Mouse (Mus musculus) CD4-positive helper T cell, adult 2 months (primary cell): Measurements from ENCODE around the gene Gm36079.
"Not testable (repeated sequence)": the region's sequence is repeated elsewhere in the genome, so short reads cannot be mapped to it uniquely, and the experiment has no call there.

Experiments
- DNase-seq: peaks from one replicate; pipeline ENCODE4 v3.0.0-alpha.2; 2012; ENCODE audit warnings: low read depth, missing footprints, low spot score

Gm36079 gene

DNA sequence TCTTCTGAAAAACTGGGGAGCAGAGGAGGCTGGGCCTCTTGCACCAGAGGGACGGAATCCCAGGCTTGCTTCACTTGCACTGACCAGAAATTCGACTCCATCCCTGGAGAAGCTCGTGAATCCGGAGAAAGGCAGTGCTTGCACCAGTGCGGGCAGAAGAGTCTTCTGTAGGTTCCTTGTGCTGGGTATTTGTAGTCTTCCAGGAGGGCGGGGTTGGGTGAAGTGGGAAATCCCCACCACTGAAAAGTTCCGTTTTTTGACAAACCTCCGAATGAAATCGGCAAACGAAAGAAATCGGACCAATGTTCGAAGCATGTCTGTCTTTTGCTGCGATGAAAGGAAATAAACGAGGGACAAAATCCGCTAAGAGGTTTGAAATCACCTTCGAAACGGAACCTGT, at the start of gene Gm36079:
Gm36079 (minus strand) TSS at position 101 of the 400 bp plus-strand sequence.
- not testable (repeated sequence) for DNase-seq

- DNase-seq, result not testable (repeated sequence)
These were observed 44.1 kb upstream of the Gm36079 start for GRCm38 (mm10) chr13:120070878-120071277.

DNA sequence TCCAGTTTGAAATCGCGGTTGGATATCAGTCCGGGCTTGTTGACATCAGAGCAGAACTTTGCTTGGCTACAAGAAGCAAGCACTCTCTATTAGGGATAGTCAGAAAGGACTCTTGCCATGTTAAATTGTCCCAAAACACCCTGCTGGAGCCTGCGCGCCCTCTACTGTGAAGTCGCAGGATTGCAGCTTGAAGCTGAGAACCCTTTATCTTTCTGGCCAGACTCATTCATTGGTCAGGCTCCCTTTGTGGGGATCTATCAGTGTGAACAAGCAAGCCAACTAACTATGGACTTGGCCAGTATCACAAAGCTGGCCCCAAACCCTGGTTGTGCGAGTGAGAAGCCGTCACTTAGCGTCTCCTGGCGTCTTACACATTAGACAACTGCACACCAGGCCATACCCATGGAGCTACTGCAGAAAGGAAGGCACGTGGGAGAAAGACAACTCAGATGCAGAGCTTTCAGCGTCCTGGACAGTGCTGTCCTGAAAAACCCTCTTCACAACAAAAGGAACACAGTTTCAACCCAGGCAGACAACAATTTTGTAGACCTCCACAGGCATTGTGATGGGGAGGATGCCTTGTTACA, 43.3 kb upstream of the Gm36079 start:
- DNase-seq, result not testable (repeated sequence)

DNA sequence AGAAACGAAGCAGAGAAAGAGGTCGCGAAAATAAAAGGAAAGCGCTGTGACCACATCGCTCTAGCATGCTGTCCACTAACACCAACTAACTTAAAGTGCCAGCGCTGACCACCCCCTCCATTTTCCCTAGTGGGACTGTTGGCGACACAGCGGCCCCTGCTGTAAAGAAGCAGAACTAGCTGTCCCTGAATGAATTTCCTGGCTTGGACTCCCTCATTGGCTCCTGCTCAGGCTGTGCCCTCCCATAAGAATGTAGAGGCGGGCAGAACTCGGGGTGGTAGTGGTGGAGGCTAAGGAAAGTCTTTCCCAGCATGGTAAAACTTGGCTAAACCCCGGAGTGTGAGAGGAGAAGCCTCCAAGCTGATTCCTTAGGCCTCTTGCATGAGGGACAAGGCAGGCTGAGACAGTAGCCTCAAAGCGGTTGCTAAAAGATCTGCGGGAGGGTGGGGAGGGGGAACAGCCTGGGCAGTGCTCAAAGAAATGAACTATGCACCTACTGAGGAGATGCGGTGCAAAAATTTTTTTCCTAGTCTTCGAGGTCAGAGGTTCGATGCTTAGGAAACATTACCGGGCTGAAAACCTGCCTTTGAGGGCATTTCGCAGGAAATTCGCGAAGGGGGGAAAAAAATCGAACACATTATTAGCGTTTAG, 36.8 kb upstream of the Gm36079 start:
- DNase-seq, result not testable (repeated sequence)

GRCm38 (mm10) chr13:120062903-120063302, 36.1 kb upstream of the Gm36079 start:
- DNase-seq, result not testable (repeated sequence)

- not testable (repeated sequence) for DNase-seq
These were observed 25.3 kb upstream of the Gm36079 start, which contains the start of gene Gm21188 for GRCm38 (mm10) chr13:120052085-120052484. Gm21188 (minus strand) TSS chr13:120052194.

DNA sequence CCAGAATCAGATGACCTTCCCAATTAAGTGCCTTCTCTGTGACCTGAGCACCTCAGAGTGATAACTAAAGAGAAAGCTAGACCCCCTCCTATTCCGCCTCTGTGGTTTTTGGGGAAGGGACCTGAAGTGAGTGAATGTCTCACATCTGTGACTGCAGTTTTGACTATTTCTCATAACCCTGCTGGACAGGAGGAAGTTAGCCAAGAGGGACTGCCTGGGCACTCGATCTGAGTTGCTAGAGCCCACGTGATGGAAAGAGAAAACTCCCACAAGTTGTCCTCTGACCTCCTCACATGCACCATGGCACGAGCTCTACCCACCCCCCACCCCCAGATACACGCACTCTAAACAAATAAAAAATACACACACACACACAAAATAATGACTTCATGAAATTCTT, 21.8 kb upstream of the Gm36079 start:
- DNase-seq, result not testable (repeated sequence)

- not testable (repeated sequence) for DNase-seq
These were observed 21.4 kb upstream of the Gm36079 start for GRCm38 (mm10) chr13:120048186-120048585.

DNA sequence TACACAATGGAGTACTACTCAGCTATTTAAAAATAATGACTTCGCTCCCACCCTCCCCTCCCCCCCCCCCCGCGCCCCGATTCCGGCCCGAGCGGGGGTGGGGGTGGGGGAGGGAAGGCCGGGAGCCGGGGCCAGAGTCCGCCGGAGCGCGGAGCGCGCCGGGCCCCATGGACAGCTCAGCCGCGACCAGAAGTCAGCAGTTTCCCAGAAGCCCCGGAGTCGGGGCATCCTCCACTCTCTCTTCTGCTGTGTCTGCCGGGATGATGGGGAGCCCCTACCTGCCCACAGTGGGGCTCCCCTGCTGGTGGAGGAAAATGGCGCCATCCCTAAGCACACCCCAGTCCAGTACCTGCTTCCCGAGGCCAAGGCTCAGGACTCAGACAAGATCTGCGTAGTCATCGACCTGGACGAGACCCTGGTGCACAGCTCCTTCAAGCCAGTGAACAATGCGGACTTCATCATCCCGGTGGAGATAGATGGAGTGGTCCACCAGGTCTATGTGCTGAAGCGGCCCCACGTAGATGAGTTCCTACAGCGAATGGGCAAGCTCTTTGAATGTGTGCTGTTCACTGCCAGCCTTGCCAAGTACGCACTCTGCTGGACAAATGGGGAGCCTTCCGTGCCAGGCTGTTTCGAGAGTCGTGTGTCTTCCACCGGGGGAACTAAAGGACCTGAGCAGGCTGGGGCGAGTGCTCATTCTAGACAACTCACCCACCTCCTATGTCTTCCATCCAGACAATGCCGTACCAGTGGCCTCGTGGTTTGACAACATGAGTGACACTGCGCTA, 19.8 kb upstream of the Gm36079 start:
- peak; percentile 0 for DNase-seq

- not testable (repeated sequence) for DNase-seq
These were observed 14.3 kb upstream of the Gm36079 start for GRCm38 (mm10) chr13:120041145-120041544.

- DNase-seq, result peak; percentile 0
These were observed 11.1 kb upstream of the Gm36079 start for GRCm38 (mm10) chr13:120037881-120038280.

DNA sequence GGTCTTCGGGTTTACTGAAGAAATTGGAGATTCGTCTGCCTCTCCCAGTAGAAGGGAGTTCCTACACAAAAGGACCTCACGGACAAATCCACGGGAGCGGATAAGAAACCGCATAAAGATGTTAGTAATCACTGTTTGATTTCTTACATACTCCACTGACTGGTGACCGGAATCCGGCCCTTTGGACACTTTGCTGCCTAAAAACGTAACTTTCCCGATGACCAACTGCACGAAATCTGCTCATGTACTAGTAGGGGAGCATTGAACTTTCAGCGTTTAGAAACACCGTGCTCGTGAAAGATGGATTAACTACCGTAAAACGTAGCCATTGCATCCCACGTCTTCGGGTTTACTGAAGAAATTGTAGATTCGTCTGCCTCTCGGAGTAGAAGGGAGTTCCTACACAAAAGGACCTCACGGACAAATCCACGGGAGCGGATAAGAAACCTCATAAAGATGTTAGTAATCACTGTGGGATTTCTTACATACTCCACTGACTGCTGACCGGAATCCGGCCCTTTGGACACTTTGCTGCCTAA, 9.8 kb upstream of the Gm36079 start:
- peak; percentile 4 for DNase-seq

DNA sequence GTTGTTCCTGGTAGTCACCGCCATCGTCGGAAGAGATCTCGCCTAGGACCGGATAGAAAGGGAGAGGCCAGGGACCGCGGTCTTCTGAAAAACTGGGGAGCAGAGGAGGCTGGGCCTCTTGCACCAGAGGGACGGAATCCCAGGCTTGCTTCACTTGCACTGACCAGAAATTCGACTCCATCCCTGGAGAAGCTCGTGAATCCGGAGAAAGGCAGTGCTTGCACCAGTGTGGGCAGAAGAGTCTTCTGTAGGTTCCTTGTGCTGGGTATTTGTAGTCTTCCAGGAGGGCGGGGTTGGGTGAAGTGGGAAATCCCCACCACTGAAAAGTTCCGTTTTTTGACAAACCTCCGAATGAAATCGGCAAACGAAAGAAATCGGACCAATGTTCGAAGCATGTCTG, 8.3 kb upstream of the Gm36079 start:
- not testable (repeated sequence) for DNase-seq

GRCm38 (mm10) chr13:120034637-120035036, 7.8 kb upstream of the Gm36079 start:
- not testable (repeated sequence) for DNase-seq

DNA sequence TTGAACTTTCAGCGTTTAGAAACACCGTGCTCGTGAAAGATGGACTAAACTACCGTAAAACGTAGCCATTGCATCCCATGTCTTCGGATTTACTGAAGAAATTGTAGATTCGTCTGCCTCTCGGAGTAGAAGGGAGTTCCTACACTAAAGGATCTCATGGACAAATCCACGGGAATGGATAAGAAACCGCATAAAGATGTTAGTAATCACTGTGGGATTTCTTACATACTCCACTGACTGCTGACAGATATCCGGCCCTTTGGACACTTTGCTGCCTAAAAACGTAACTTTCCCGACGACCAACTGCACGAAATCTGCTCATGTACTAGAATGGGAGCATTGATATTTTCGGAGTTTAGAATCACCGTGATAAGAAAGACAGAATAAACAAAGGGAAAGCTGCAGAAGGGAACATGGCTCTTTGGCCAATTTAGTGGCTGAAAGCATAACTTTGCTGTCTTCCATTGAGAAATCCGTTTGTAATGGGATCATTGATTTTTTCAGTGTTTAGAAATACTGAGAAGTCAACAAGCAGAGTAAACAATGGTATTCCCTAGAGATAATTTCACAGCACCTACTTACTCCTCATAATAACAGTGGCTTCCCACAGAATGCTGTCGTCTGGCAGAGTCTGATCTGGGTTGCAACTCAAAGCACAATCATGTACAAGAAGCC, 6.8 kb upstream of the Gm36079 start:
- peak; percentile 6 for DNase-seq

- not testable (repeated sequence) for DNase-seq
These were observed 4.9 kb upstream of the Gm36079 start for GRCm38 (mm10) chr13:120031676-120032075.

- DNase-seq, result peak; percentile 1
These were observed 557 bp upstream of the Gm36079 start for GRCm38 (mm10) chr13:120027368-120027767.

DNA sequence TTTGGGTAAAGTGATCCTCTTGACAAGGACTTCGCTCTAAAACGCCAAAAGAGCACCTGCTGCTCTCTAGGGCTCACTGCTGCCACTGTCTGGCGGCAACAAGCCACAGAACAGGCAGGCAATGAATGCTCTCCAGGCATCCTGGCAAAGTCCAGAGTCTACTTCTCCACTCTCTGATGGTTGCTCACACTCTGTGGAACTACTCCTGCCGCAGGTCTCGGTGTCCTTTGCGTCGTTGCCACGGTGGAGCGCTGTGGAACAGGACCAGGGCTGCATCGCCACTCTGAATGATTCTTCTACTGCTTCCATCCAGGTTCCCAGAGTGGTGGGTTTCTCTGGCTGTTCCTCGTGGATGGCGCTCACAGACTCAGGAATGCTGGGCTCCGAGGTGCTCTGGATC, 438 bp downstream of the Gm36079 start:
- not testable (repeated sequence) for DNase-seq

- peak; percentile 0 for DNase-seq
These were observed 1.2 kb downstream of the Gm36079 start for GRCm38 (mm10) chr13:120025576-120025975.

GRCm38 (mm10) chr13:120025004-120025403, 1.8 kb downstream of the Gm36079 start:
- DNase-seq, result peak; percentile 0

- peak; percentile 0 for DNase-seq
These were observed 2.2 kb downstream of the Gm36079 start for GRCm38 (mm10) chr13:120024581-120024980.
